9 mouse cellular contexts compared by ENCODE assay signal in the genomic region with DNA sequence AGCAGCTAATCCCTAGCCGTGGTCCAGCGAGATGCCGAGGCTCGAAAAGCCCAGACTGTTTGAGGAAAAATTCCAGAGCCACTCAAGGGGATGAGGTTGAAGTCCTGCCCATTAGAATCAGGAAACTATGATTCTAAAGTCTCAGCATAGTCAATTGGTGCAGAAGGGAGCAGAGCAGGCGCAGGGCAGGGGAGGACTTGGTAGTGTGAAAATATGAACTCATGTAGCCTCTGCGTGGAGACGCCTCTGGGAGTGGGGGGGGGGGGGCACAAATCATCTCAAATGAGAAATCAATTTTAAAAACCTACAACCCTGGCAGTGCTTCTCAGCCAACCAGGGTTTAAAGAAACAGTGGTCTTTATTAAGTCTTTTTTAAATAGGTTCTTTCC.
DNase-seq lines count a peak whose midpoint lies in the region; ATAC-seq and TF ChIP-seq lines count a peak whose summit lies in the region.
"Had no signal": no experiment of that assay in that cellular context is flagged by ENCODE, and none has a peak within 500 bp of the region (broad histone marks: within the 10 kb centered on the region; RNA-seq: fewer than 3 reads in every experiment).

No protein-coding gene starts in this region.

- H3K79me2 ChIP-seq in heart, adult 2 months (replicated peaks; ENCODE audit: control insufficient read depth, insufficient read depth, low read length) = no peaks in the 10 kb centered on the region

- ATAC-seq in embryonic facial prominence, embryonic 13.5 days (ENCODE audit: insufficient number of reproducible peaks, insufficient read depth, low FRiP score, low TSS enrichment, low read depth) = peak; percentile 64
- no peak for ATAC-seq in heart, postnatal 0 days (ENCODE audit: insufficient read depth, low read depth)
- 0 out of 2 replicates have a peak, but pooled peaks have one; percentile 8 for ATAC-seq in midbrain, embryonic 14.5 days (ENCODE audit: low FRiP score, low TSS enrichment)
- no peak for ATAC-seq in granulocyte monocyte progenitor cell, adult 5-6 weeks (replicated peaks; ENCODE audit: poor library complexity, severe bottlenecking)

- H3K4me1 ChIP-seq in heart, adult 2 months (ENCODE audit: control insufficient read depth, insufficient read depth, low read length) = no peaks in the 10 kb centered on the region; the same call in 1 of the 2 replicates
- peaks cover 47% of the 10 kb centered on the region for H3K4me1 ChIP-seq in embryonic facial prominence, embryonic 13.5 days
- 0 out of 2 replicates have a peak, but pooled peaks cover 4% of the 10 kb centered on the region for H3K4me1 ChIP-seq in heart, postnatal 0 days (ENCODE audit: control insufficient read depth, insufficient read depth)
- peaks cover 34% of the 10 kb centered on the region for H3K4me1 ChIP-seq in midbrain, embryonic 14.5 days (ENCODE audit: control insufficient read depth, insufficient read depth, low read length)

- H3K36me3 ChIP-seq in heart, adult 2 months (ENCODE audit: control insufficient read depth, insufficient read depth, low read length) = no peaks in the 10 kb centered on the region
- no peaks in the 10 kb centered on the region for H3K36me3 ChIP-seq in embryonic facial prominence, embryonic 13.5 days
- no peaks in the 10 kb centered on the region for H3K36me3 ChIP-seq in heart, postnatal 0 days (replicated peaks; ENCODE audit: control insufficient read depth, insufficient read depth, low read length)
- no peaks in the 10 kb centered on the region for H3K36me3 ChIP-seq in midbrain, embryonic 14.5 days (ENCODE audit: control insufficient read depth, insufficient read depth, low read length)

- 51% methylated on average over 7 of the region's 7 CpGs for WGBS in heart, adult 2 months
- WGBS in embryonic facial prominence, embryonic 13.5 days = 6% methylated on average over 7 of the region's 7 CpGs
- WGBS in heart, postnatal 0 days = 33% methylated on average over 7 of the region's 7 CpGs
- WGBS in midbrain, embryonic 14.5 days = 10% methylated on average over 7 of the region's 7 CpGs

- H3K27me3 ChIP-seq in heart, adult 2 months (ENCODE audit: control insufficient read depth, insufficient read depth, low read length) = no peaks in the 10 kb centered on the region
- H3K27me3 ChIP-seq in embryonic facial prominence, embryonic 13.5 days = no peaks in the 10 kb centered on the region
- no peaks in the 10 kb centered on the region for H3K27me3 ChIP-seq in heart, postnatal 0 days (ENCODE audit: control insufficient read depth, insufficient read depth, low read length)
- peaks cover 4% of the 10 kb centered on the region; the same call in 1 of the 2 replicates for H3K27me3 ChIP-seq in midbrain, embryonic 14.5 days (ENCODE audit: control insufficient read depth, insufficient read depth, low read length)

- TF ChIP-seq CTCF in heart, adult 2 months (IDR thresholded peaks at IDR 0.05) = no peak
- no peak for TF ChIP-seq CTCF in heart, postnatal 0 days (IDR thresholded peaks at IDR 0.05; ENCODE audit: low read depth)

- no peak overlapping the region for H3K27ac ChIP-seq in heart, adult 2 months
- peak overlapping the region; percentile 84 for H3K27ac ChIP-seq in embryonic facial prominence, embryonic 13.5 days
- no peak overlapping the region for H3K27ac ChIP-seq in heart, postnatal 0 days (ENCODE audit: low read depth)
- H3K27ac ChIP-seq in midbrain, embryonic 14.5 days (replicated peaks; ENCODE audit: low read depth, low read length) = no peak overlapping the region
- H3K27ac ChIP-seq: kidney, postnatal 0 days had no signal

- TF ChIP-seq POLR2A in heart, adult 2 months (IDR thresholded peaks at IDR 0.05; ENCODE audit: insufficient read depth, low read depth, low read length) = no peak

- DNase-seq in heart, adult 2 months = peak; percentile 5 to 20
- DNase-seq in heart, adult 9 months (ENCODE audit: low spot score in 2 of 2) = no peak
- no peak for DNase-seq in heart, postnatal 0 days (ENCODE audit: low spot score)
- DNase-seq in midbrain, embryonic 14.5 days = no peak
- no peak for DNase-seq in spleen, postnatal 10 days (ENCODE audit: low spot score in 2 of 2)
- no peak for DNase-seq in embryo, embryonic 11 days

- intact Hi-C loops in heart, adult 2 months (cut with DNase I) = no loop called here

- no peak overlapping the region for H3K9ac ChIP-seq in heart, adult 2 months (ENCODE audit: low read depth, low read length)
- 0 out of 2 replicates have a peak overlapping the region, but pooled peaks have one; percentile 2 for H3K9ac ChIP-seq in embryonic facial prominence, embryonic 13.5 days
- H3K9ac ChIP-seq in heart, postnatal 0 days (replicated peaks; ENCODE audit: low read depth, low read length) = no peak overlapping the region
- H3K9ac ChIP-seq in midbrain, embryonic 14.5 days (replicated peaks; ENCODE audit: low read length) = peak overlapping the region; percentile 9; the same call in 1 of the 2 replicates

- H3K4me2 ChIP-seq in embryonic facial prominence, embryonic 13.5 days = peak overlapping the region; percentile 52
- peak overlapping the region; percentile 7; the same call in 1 of the 2 replicates for H3K4me2 ChIP-seq in heart, postnatal 0 days (ENCODE audit: low read depth, low read length)
- H3K4me2 ChIP-seq in midbrain, embryonic 14.5 days (ENCODE audit: low read length) = peak overlapping the region; percentile 35

- H3K9me3 ChIP-seq in embryonic facial prominence, embryonic 13.5 days = no peaks in the 10 kb centered on the region
- no peaks in the 10 kb centered on the region for H3K9me3 ChIP-seq in heart, postnatal 0 days (replicated peaks; ENCODE audit: control insufficient read depth, low read length)
- H3K9me3 ChIP-seq in midbrain, embryonic 14.5 days (ENCODE audit: control insufficient read depth, low read length) = no peaks in the 10 kb centered on the region

- H3K4me3 ChIP-seq in heart, adult 2 months = no peak overlapping the region
- H3K4me3 ChIP-seq in embryonic facial prominence, embryonic 13.5 days = peak overlapping the region; percentile 19
- no peak overlapping the region for H3K4me3 ChIP-seq in heart, postnatal 0 days (ENCODE audit: low read depth, low read length)
- H3K4me3 ChIP-seq in midbrain, embryonic 14.5 days (replicated peaks; ENCODE audit: low read depth, low read length) = no peak overlapping the region

- no peak for TF ChIP-seq EP300 in heart, adult 2 months (IDR thresholded peaks at IDR 0.05; ENCODE audit: insufficient read depth, low read depth, low read length)
- no peak for TF ChIP-seq EP300 in heart, postnatal 0 days (IDR thresholded peaks at IDR 0.05; ENCODE audit: low read depth)

Comparison
In these comparisons a context has a peak if more than half of its experiments do, and no peak if none do; other contexts are left out.
1. DNase-seq: peak in heart, adult 2 months (2 of 2); none in heart, adult 9 months (0 of 2), heart, postnatal 0 days (single experiment), midbrain, embryonic 14.5 days (single experiment), spleen, postnatal 10 days (0 of 2) and embryo, embryonic 11 days (single experiment).
2. H3K9ac ChIP-seq: peak in embryonic facial prominence, embryonic 13.5 days (single experiment) and midbrain, embryonic 14.5 days (single experiment); none in heart, adult 2 months (single experiment) and heart, postnatal 0 days (single experiment).
3. ATAC-seq: peak in embryonic facial prominence, embryonic 13.5 days (single experiment) and midbrain, embryonic 14.5 days (single experiment); none in heart, postnatal 0 days (single experiment) and granulocyte monocyte progenitor cell, adult 5-6 weeks (single experiment).
4. Peak in every context shown above with its lines, with median percentiles within 50 percentile points of each other: H3K4me2 ChIP-seq.